Mouse (Mus musculus): ENCODE results near the gene Nif3l1. TPM values are rescaled to one million over a fixed set of nuclear protein-coding genes. Genes with fewer than 3 reads are reported as not detected.

The Nif3l1 gene
- polyA plus RNA-seq, 1 experiment from 2014 or later, result 36.1 TPM

DNA sequence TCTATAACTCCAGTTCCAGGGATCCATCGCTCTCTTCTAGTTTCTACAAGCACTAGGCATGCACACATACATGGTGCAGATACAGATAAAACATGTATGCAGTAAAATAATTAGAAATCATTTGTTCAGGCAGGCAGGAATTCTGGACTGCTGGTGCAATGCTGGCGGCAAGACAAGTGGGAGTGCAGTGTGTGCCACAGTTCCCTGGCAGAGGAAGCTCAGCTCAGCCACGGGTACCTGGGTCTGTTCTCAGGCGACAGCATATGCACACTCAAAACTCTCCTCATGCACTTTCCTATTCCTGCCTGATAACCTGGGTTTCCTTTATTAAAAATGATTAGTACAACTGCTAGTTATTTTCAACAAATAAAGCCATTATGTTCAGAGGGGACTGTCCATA, 20.1 kb downstream of the Nif3l1 start:
- H3K36me3 ChIP-seq (ENCODE audit: control insufficient read depth, insufficient read depth, low read length), result peaks cover 92% of the 10 kb centered on the region
- 92% methylated on average over 4 of the region's 4 CpGs for WGBS

GRCm38 (mm10) chr1:58465561-58465960, 20.6 kb downstream of the Nif3l1 start:
- no peak overlapping the region for H3K4me3 ChIP-seq (ENCODE audit: low read depth, low read length)
- no peaks in the 10 kb centered on the region for H3K9me3 ChIP-seq (ENCODE audit: control insufficient read depth, low read length)
- DNase-seq (ENCODE audit: low spot score) (no peak), ATAC-seq (ENCODE audit: low read depth) (no peak)
- no peaks in the 10 kb centered on the region for H3K4me1 ChIP-seq (ENCODE audit: control insufficient read depth, insufficient read depth, low read length)
- H3K9ac ChIP-seq (ENCODE audit: low read depth, low read length), result no peak overlapping the region
- no peak overlapping the region for H3K4me2 ChIP-seq (ENCODE audit: low read depth, low read length)
- no peaks in the 10 kb centered on the region for H3K27me3 ChIP-seq (replicated peaks; ENCODE audit: control insufficient read depth, insufficient read depth, low read length)
- H3K36me3 ChIP-seq (ENCODE audit: control insufficient read depth, insufficient read depth, low read length), result peaks cover 93% of the 10 kb centered on the region
- H3K27ac ChIP-seq (replicated peaks; ENCODE audit: low read depth, low read length), result no peak overlapping the region
- WGBS, result 92% methylated on average over 4 of the region's 4 CpGs

More for the DNA sequence above, 20.1 kb downstream of the Nif3l1 start:
- Histone ChIP-seq H3K4me2 (ENCODE audit: low read depth, low read length) (no peak overlapping the region), H3K27me3 (replicated peaks; ENCODE audit: control insufficient read depth, insufficient read depth, low read length) (no peaks in the 10 kb centered on the region), H3K27ac (replicated peaks; ENCODE audit: low read depth, low read length) (no peak overlapping the region), H3K4me3 (ENCODE audit: low read depth, low read length) (no peak overlapping the region), H3K9ac (ENCODE audit: low read depth, low read length) (no peak overlapping the region), H3K4me1 (ENCODE audit: control insufficient read depth, insufficient read depth, low read length) (no peaks in the 10 kb centered on the region), H3K9me3 (ENCODE audit: control insufficient read depth, low read length) (no peaks in the 10 kb centered on the region)
- ATAC-seq (ENCODE audit: low read depth) (no peak), DNase-seq (ENCODE audit: low spot score) (no peak)

DNA sequence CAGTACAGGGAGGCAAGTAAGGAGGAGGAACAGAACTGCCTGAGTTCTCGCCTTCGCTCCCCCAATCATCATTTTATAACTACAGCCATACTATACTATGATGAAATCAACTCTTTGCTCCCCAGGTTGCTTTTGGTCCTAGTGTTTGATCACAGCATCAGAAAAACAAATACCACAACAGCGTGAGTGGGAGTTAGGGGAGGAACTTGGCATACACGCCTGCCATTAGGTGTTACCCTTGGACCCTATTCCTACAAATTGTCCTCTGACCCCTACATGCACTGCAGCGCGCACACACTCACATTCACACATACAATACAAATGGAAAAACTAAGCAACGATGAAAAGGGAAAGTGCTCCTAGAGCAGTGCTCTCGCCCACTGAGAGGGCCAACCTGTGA, 30.7 kb downstream of the Nif3l1 start:
- 94% methylated on average over 8 of the region's 8 CpGs for WGBS
- H3K9ac ChIP-seq (ENCODE audit: low read depth, low read length), result no peak overlapping the region
- H3K36me3 ChIP-seq (ENCODE audit: control insufficient read depth, insufficient read depth, low read length), result peaks cover 89% of the 10 kb centered on the region
- H3K27ac ChIP-seq (replicated peaks; ENCODE audit: low read depth, low read length), result no peak overlapping the region
- DNase-seq (ENCODE audit: low spot score) (no peak), ATAC-seq (ENCODE audit: low read depth) (no peak)
- no peaks in the 10 kb centered on the region for H3K9me3 ChIP-seq (ENCODE audit: control insufficient read depth, low read length)
- no peak overlapping the region for H3K4me3 ChIP-seq (ENCODE audit: low read depth, low read length)
- H3K4me2 ChIP-seq (ENCODE audit: low read depth, low read length), result no peak overlapping the region
- H3K27me3 ChIP-seq (replicated peaks; ENCODE audit: control insufficient read depth, insufficient read depth, low read length), result no peaks in the 10 kb centered on the region
- H3K4me1 ChIP-seq (ENCODE audit: control insufficient read depth, insufficient read depth, low read length), result no peaks in the 10 kb centered on the region

- Histone ChIP-seq H3K9ac (ENCODE audit: low read depth, low read length) (no peak overlapping the region), H3K27me3 (replicated peaks; ENCODE audit: control insufficient read depth, insufficient read depth, low read length) (no peaks in the 10 kb centered on the region), H3K9me3 (ENCODE audit: control insufficient read depth, low read length) (no peaks in the 10 kb centered on the region), H3K4me2 (ENCODE audit: low read depth, low read length) (no peak overlapping the region), H3K27ac (replicated peaks; ENCODE audit: low read depth, low read length) (no peak overlapping the region), H3K4me3 (ENCODE audit: low read depth, low read length) (no peak overlapping the region), H3K36me3 (ENCODE audit: control insufficient read depth, insufficient read depth, low read length) (peaks cover 64% of the 10 kb centered on the region), H3K4me1 (ENCODE audit: control insufficient read depth, insufficient read depth, low read length) (no peaks in the 10 kb centered on the region)
- 94% methylated on average over 4 of the region's 4 CpGs for WGBS
- no peak for ATAC-seq (ENCODE audit: low read depth)
- DNase-seq (ENCODE audit: low spot score), result no peak
These were observed 37.7 kb downstream of the Nif3l1 start for GRCm38 (mm10) chr1:58482647-58483046.

GRCm38 (mm10) chr1:58495603-58496002, 50.7 kb downstream of the Nif3l1 start:
- peak; percentile 3 for DNase-seq (ENCODE audit: low spot score)
- no peaks in the 10 kb centered on the region for H3K9me3 ChIP-seq (ENCODE audit: control insufficient read depth, low read length)
- WGBS, result 89% methylated on average over 6 of the region's 6 CpGs
- H3K4me3 ChIP-seq (ENCODE audit: low read depth, low read length), result no peak overlapping the region
- H3K36me3 ChIP-seq (ENCODE audit: control insufficient read depth, insufficient read depth, low read length), result peaks cover 89% of the 10 kb centered on the region
- no peaks in the 10 kb centered on the region for H3K27me3 ChIP-seq (replicated peaks; ENCODE audit: control insufficient read depth, insufficient read depth, low read length)
- H3K4me2 ChIP-seq (ENCODE audit: low read depth, low read length), result no peak overlapping the region
- no peak overlapping the region for H3K9ac ChIP-seq (ENCODE audit: low read depth, low read length)
- no peak overlapping the region for H3K27ac ChIP-seq (replicated peaks; ENCODE audit: low read depth, low read length)
- no peaks in the 10 kb centered on the region for H3K4me1 ChIP-seq (ENCODE audit: control insufficient read depth, insufficient read depth, low read length)
- peak; percentile 57; the same call in 1 of the 2 replicates for ATAC-seq (ENCODE audit: low read depth)

GRCm38 (mm10) chr1:58497678-58498077, 52.7 kb downstream of the Nif3l1 start:
- WGBS, result 90% methylated on average over 4 of the region's 4 CpGs
- H3K4me1 ChIP-seq (ENCODE audit: control insufficient read depth, insufficient read depth, low read length), result no peaks in the 10 kb centered on the region
- H3K27ac ChIP-seq (replicated peaks; ENCODE audit: low read depth, low read length), result no peak overlapping the region
- no peak for ATAC-seq (ENCODE audit: low read depth)
- no peak overlapping the region for H3K9ac ChIP-seq (ENCODE audit: low read depth, low read length)
- H3K9me3 ChIP-seq (ENCODE audit: control insufficient read depth, low read length), result no peaks in the 10 kb centered on the region
- peaks cover 69% of the 10 kb centered on the region for H3K36me3 ChIP-seq (ENCODE audit: control insufficient read depth, insufficient read depth, low read length)
- no peak overlapping the region for H3K4me3 ChIP-seq (ENCODE audit: low read depth, low read length)
- no peak for DNase-seq (ENCODE audit: low spot score)
- H3K4me2 ChIP-seq (ENCODE audit: low read depth, low read length), result no peak overlapping the region
- no peaks in the 10 kb centered on the region for H3K27me3 ChIP-seq (replicated peaks; ENCODE audit: control insufficient read depth, insufficient read depth, low read length)

- DNase-seq (ENCODE audit: low spot score) (no peak), ATAC-seq (ENCODE audit: low read depth) (no peak)
- Histone ChIP-seq H3K4me2 (ENCODE audit: low read depth, low read length) (no peak overlapping the region), H3K9ac (ENCODE audit: low read depth, low read length) (no peak overlapping the region), H3K36me3 (ENCODE audit: control insufficient read depth, insufficient read depth, low read length) (peaks cover 60% of the 10 kb centered on the region), H3K4me1 (ENCODE audit: control insufficient read depth, insufficient read depth, low read length) (peaks cover 10% of the 10 kb centered on the region), H3K9me3 (ENCODE audit: control insufficient read depth, low read length) (no peaks in the 10 kb centered on the region), H3K4me3 (ENCODE audit: low read depth, low read length) (no peak overlapping the region), H3K27ac (replicated peaks; ENCODE audit: low read depth, low read length) (no peak overlapping the region), H3K27me3 (replicated peaks; ENCODE audit: control insufficient read depth, insufficient read depth, low read length) (no peaks in the 10 kb centered on the region)
- WGBS, result 98% methylated on average over 1 of the region's 1 CpGs
These were observed 53.8 kb downstream of the Nif3l1 start for GRCm38 (mm10) chr1:58498758-58499157.

DNA sequence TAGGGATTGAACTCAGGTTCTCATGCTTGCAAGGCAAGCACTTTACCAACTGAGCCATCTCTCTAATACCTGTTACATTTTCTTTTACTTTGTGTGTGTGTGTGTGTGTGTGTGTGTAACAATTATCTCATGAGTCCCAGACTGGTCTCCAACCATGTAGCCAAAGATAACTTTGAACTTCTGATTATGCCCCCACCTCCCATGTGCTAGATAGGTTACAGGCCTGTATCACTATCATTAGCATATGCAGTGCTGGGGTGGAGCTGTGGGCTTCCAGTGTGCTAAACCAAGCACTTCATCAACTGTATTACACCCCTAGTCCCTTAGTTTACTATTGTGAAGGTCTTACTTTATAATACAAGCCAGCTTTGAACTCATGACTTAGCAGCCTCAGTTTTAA, 58.2 kb downstream of the Nif3l1 start:
- no peak for ATAC-seq (ENCODE audit: low read depth)
- Histone ChIP-seq H3K27me3 (replicated peaks; ENCODE audit: control insufficient read depth, insufficient read depth, low read length) (no peaks in the 10 kb centered on the region), H3K9ac (ENCODE audit: low read depth, low read length) (peak overlapping the region; percentile 87; the same call in 1 of the 2 replicates), H3K4me1 (ENCODE audit: control insufficient read depth, insufficient read depth, low read length) (peaks cover 11% of the 10 kb centered on the region), H3K36me3 (ENCODE audit: control insufficient read depth, insufficient read depth, low read length) (peaks cover 25% of the 10 kb centered on the region), H3K27ac (replicated peaks; ENCODE audit: low read depth, low read length) (no peak overlapping the region), H3K4me3 (ENCODE audit: low read depth, low read length) (peak overlapping the region; percentile 81; the same call in 1 of the 2 replicates), H3K4me2 (ENCODE audit: low read depth, low read length) (peak overlapping the region; percentile 71; the same call in 1 of the 2 replicates), H3K9me3 (ENCODE audit: control insufficient read depth, low read length) (peaks cover 26% of the 10 kb centered on the region)
- no peak for DNase-seq (ENCODE audit: low spot score)

GRCm38 (mm10) chr1:58503793-58504370, 58.9 kb downstream of the Nif3l1 start:
- WGBS, result 27% methylated on average over 9 of the region's 9 CpGs
- ATAC-seq (ENCODE audit: low read depth), result no peak
- H3K9me3 ChIP-seq (ENCODE audit: control insufficient read depth, low read length), result peaks cover 34% of the 10 kb centered on the region
- H3K4me3 ChIP-seq (ENCODE audit: low read depth, low read length), result peak overlapping the region; percentile 81
- peak overlapping the region; percentile 87 for H3K9ac ChIP-seq (ENCODE audit: low read depth, low read length)
- peaks cover 11% of the 10 kb centered on the region for H3K4me1 ChIP-seq (ENCODE audit: control insufficient read depth, insufficient read depth, low read length)
- H3K36me3 ChIP-seq (ENCODE audit: control insufficient read depth, insufficient read depth, low read length), result peaks cover 18% of the 10 kb centered on the region
- H3K27me3 ChIP-seq (replicated peaks; ENCODE audit: control insufficient read depth, insufficient read depth, low read length), result no peaks in the 10 kb centered on the region
- peak overlapping the region; percentile 71 for H3K4me2 ChIP-seq (ENCODE audit: low read depth, low read length)
- peak overlapping the region; percentile 78; the same call in 1 of the 2 replicates for H3K27ac ChIP-seq (replicated peaks; ENCODE audit: low read depth, low read length)
- no peak for DNase-seq (ENCODE audit: low spot score)

All from embryonic facial prominence, embryonic 14.5 days (tissue).